Mouse (Mus musculus) heart, embryonic 11.5 days (tissue): Measurements from ENCODE around the gene Gm20388. TPM values are rescaled to one million over a fixed set of nuclear protein-coding genes. Genes with fewer than 3 reads are reported as not detected.
A peak's percentile ranks its signal among the peaks of the same experiment; 100 is the strongest.
"Not testable (repeated sequence)": the region's sequence is repeated elsewhere in the genome, so short reads cannot be mapped to it uniquely, and the experiment has no call there.

ENCODE experiments used
- ATAC-seq: fragments of 200-750 bp; cut with Nextera tagmentation; replicated peaks from 2 replicates; pipeline ENCODE4 v1.8.0; 2017; ENCODE audit warnings: moderate library complexity; ENCODE audit not compliant: insufficient number of reproducible peaks, low FRiP score, low TSS enrichment
- H3K27ac ChIP-seq: fragments of 300-500 bp; sonication (generic); 2 replicates; pipeline ENCODE4 v1.5.1; 2014; ENCODE audit warnings: mild to moderate bottlenecking, low read depth, low read length
- H3K27me3 ChIP-seq: fragments of 300-500 bp; sonication (generic); 2 replicates; pipeline ENCODE4 v1.6.1; 2014; ENCODE audit warnings: mild to moderate bottlenecking, low read length, mixed read lengths; ENCODE audit not compliant: control insufficient read depth, insufficient read depth
- H3K36me3 ChIP-seq: fragments of 300-500 bp; sonication (generic); 2 replicates; pipeline ENCODE4 v1.6.1; 2014; ENCODE audit warnings: mild to moderate bottlenecking, low read length, moderate library complexity, mixed read lengths; ENCODE audit not compliant: control insufficient read depth, insufficient read depth
- H3K4me1 ChIP-seq: fragments of 300-500 bp; sonication (generic); 2 replicates; pipeline ENCODE4 v1.6.1; 2014; ENCODE audit warnings: low read length; ENCODE audit not compliant: control insufficient read depth, insufficient read depth
- H3K4me2 ChIP-seq: fragments of 300-500 bp; sonication (generic); 2 replicates; pipeline ENCODE4 v1.6.1; 2014; ENCODE audit warnings: mild to moderate bottlenecking, moderate library complexity
- H3K4me3 ChIP-seq: fragments of 300-500 bp; sonication (generic); 2 replicates; pipeline ENCODE4 v1.5.1; 2014; ENCODE audit warnings: low read depth, low read length
- H3K9ac ChIP-seq: fragments of 300-500 bp; sonication (generic); 2 replicates; pipeline ENCODE4 v1.6.1; 2014; ENCODE audit warnings: mild to moderate bottlenecking, low read depth, low read length, moderate library complexity
- H3K9me3 ChIP-seq: fragments of 300-500 bp; sonication (generic); replicated peaks from 2 replicates; pipeline ENCODE4 v1.6.1; 2016; ENCODE audit warnings: low read length; ENCODE audit not compliant: control insufficient read depth
- WGBS: fragments of 180-500 bp; shearing (Covaris S2); extraction: QIAGEN DNeasy Blood & Tissue Kit; methylation state at CpG from one replicate; pipeline ENCODE4 v1.1.7; 2014; ENCODE audit not compliant: insufficient replicate concordance; 5-methylcytosine and 5-hydroxymethylcytosine counted together
- polyA plus RNA-seq: library from polyadenylated mRNA; unstranded; fragments of >200 nt; fragmentation: Nextera tagmentation; extraction: Ambion mirVana; gene quantifications from 2 replicates; pipeline ENCODE4 v1.2.1, GENCODE M21; 2014

The Gm20388 gene
- polyA plus RNA-seq, 1 experiment from 2014 or later: 6.4 TPM

- no peak for ATAC-seq
- Histone ChIP-seq H3K4me2 (no peak overlapping the region), H3K27me3 (no peaks in the 10 kb centered on the region), H3K4me1 (peaks cover 10% of the 10 kb centered on the region; the same call in 1 of the 2 replicates), H3K27ac (no peak overlapping the region), H3K9me3 (no peaks in the 10 kb centered on the region), H3K9ac (no peak overlapping the region), H3K36me3 (no peaks in the 10 kb centered on the region), H3K4me3 (no peak overlapping the region)
- WGBS: 72% methylated on average over 6 of the region's 6 CpGs
These were observed 446.9 kb downstream of the Gm20388 start for GRCm38 (mm10) chr8:120357504-120357903.

- H3K27ac ChIP-seq: no peak overlapping the region
- H3K4me1 ChIP-seq: peaks cover 34% of the 10 kb centered on the region
- no peak for ATAC-seq
- H3K36me3 ChIP-seq: no peaks in the 10 kb centered on the region
- 62% methylated on average over 8 of the region's 8 CpGs for WGBS
- H3K9ac ChIP-seq: no peak overlapping the region
- no peak overlapping the region for H3K4me3 ChIP-seq
- no peaks in the 10 kb centered on the region for H3K27me3 ChIP-seq
- no peaks in the 10 kb centered on the region for H3K9me3 ChIP-seq
- no peak overlapping the region for H3K4me2 ChIP-seq
These were observed 450.7 kb downstream of the Gm20388 start for GRCm38 (mm10) chr8:120361301-120361700.

- peaks cover 43% of the 10 kb centered on the region for H3K4me1 ChIP-seq
- peak overlapping the region; percentile 56; the same call in 1 of the 2 replicates for H3K9ac ChIP-seq
- H3K36me3 ChIP-seq: no peaks in the 10 kb centered on the region
- no peaks in the 10 kb centered on the region for H3K27me3 ChIP-seq
- H3K27ac ChIP-seq: peak overlapping the region; percentile 67
- no peak overlapping the region for H3K4me3 ChIP-seq
- WGBS: 38% methylated on average over 10 of the region's 10 CpGs
- ATAC-seq: no peak
- H3K9me3 ChIP-seq: no peaks in the 10 kb centered on the region
- H3K4me2 ChIP-seq: no peak overlapping the region
These were observed 453.0 kb downstream of the Gm20388 start for GRCm38 (mm10) chr8:120363552-120364071.

- H3K36me3 ChIP-seq: no peaks in the 10 kb centered on the region
- peaks cover 49% of the 10 kb centered on the region for H3K4me1 ChIP-seq
- no peak for ATAC-seq
- H3K27me3 ChIP-seq: no peaks in the 10 kb centered on the region
- 0 out of 2 replicates have a peak overlapping the region, but pooled peaks have one; percentile 5 for H3K4me2 ChIP-seq
- H3K27ac ChIP-seq: peak overlapping the region; percentile 67
- peak overlapping the region; percentile 56 for H3K9ac ChIP-seq
- H3K9me3 ChIP-seq: no peaks in the 10 kb centered on the region
- no peak overlapping the region for H3K4me3 ChIP-seq
- 33% methylated on average over 7 of the region's 7 CpGs for WGBS
These were observed 453.6 kb downstream of the Gm20388 start for GRCm38 (mm10) chr8:120364093-120364725.

GRCm38 (mm10) chr8:120366840-120367239 is 456.2 kb downstream of the Gm20388 start:
- Histone ChIP-seq H3K9me3 (no peaks in the 10 kb centered on the region), H3K27me3 (no peaks in the 10 kb centered on the region), H3K27ac (no peak overlapping the region), H3K4me2 (no peak overlapping the region), H3K9ac (no peak overlapping the region), H3K4me1 (peaks cover 66% of the 10 kb centered on the region), H3K4me3 (no peak overlapping the region), H3K36me3 (no peaks in the 10 kb centered on the region)
- no peak for ATAC-seq
- WGBS: 86% methylated on average over 6 of the region's 6 CpGs

- not testable (repeated sequence) for H3K9ac ChIP-seq, H3K4me3 ChIP-seq, H3K4me2 ChIP-seq, H3K36me3 ChIP-seq, H3K9me3 ChIP-seq, H3K27me3 ChIP-seq, ATAC-seq
- peaks cover 79% of the 10 kb centered on the region for H3K4me1 ChIP-seq
- peak overlapping the region; percentile 92 for H3K27ac ChIP-seq
- WGBS: 73% methylated on average over 1 of the region's 1 CpGs
These were observed 457.6 kb downstream of the Gm20388 start for GRCm38 (mm10) chr8:120368191-120368590.

DNA sequence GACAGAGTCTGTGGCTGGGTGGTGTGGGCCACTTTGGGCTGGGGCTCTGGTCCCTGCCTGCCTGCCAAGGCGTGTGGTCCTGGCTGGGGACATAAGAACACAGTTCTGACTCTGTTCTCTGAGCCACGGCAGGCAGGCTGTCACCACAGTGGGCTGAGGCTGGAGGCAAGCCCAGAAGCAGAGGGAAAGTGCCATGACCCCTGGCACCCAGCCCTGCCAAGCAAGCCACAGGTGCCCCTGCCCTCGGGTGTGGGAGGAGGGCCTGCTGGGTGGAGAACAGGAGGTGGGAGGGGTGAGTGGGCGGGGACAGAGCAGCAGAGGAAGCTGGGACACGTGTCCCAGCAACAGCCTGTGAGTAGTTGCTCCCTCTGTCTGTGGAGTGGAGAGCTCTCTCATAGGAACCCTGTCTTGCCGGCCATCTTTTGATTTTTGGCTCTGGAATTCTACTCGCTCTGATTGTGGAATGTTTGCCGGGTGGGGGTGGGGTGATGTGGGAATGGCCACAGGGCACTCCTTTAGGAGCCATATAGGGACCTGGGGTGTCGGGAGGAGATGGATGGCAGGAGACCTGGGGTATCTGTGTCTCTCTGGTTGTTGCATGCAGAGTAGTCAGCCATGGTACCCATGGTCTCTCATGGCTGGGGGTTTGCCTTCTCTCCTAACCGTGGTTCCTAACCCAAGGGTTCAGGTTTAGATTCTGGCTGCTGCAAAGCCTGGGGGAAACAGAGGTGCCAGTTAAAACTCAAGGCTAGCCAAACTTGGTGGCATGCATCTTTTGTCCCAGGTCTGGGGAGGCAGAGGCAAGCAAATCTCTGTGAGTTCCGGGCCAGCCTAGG is 458.4 kb downstream of the Gm20388 start:
- H3K36me3 ChIP-seq: no peaks in the 10 kb centered on the region
- 24% methylated on average over 11 of the region's 11 CpGs for WGBS
- peak overlapping the region; percentile 92 for H3K27ac ChIP-seq
- peak overlapping the region; percentile 49 for H3K4me2 ChIP-seq
- H3K9ac ChIP-seq: peak overlapping the region; percentile 63
- no peaks in the 10 kb centered on the region for H3K27me3 ChIP-seq
- peak; percentile 58 for ATAC-seq
- H3K4me3 ChIP-seq: 0 out of 2 replicates have a peak overlapping the region, but pooled peaks have one; percentile 6
- H3K4me1 ChIP-seq: peaks cover 81% of the 10 kb centered on the region
- H3K9me3 ChIP-seq: no peaks in the 10 kb centered on the region

GRCm38 (mm10) chr8:120369956-120370355 is 459.3 kb downstream of the Gm20388 start:
- no peaks in the 10 kb centered on the region for H3K27me3 ChIP-seq
- H3K9me3 ChIP-seq: no peaks in the 10 kb centered on the region
- H3K36me3 ChIP-seq: no peaks in the 10 kb centered on the region
- peak overlapping the region; percentile 92 for H3K27ac ChIP-seq
- H3K4me1 ChIP-seq: peaks cover 81% of the 10 kb centered on the region
- peak overlapping the region; percentile 49 for H3K4me2 ChIP-seq
- H3K4me3 ChIP-seq: no peak overlapping the region
- peak overlapping the region; percentile 63; the same call in 1 of the 2 replicates for H3K9ac ChIP-seq
- WGBS: 37% methylated on average over 7 of the region's 7 CpGs
- peak; percentile 44 for ATAC-seq
